Mouse (Mus musculus) kidney, embryonic 14.5 days (tissue): ENCODE results near the gene Sec1. TPM values are rescaled to one million over a fixed set of nuclear protein-coding genes. Genes with fewer than 3 reads are reported as not detected.

ENCODE experiments used
- ATAC-seq: fragments of 200-750 bp; cut with Nextera tagmentation; 2 replicates; pipeline ENCODE4 v1.8.0; 2017; ENCODE audit warnings: moderate number of reproducible peaks, mild to moderate bottlenecking, moderate TSS enrichment, moderate library complexity; ENCODE audit not compliant: low FRiP score, low TSS enrichment
- H3K27ac ChIP-seq: fragments of 300-500 bp; sonication (generic); 2 replicates; pipeline ENCODE4 v1.5.1; 2014; ENCODE audit warnings: low read depth, mild to moderate bottlenecking, low read length, moderate library complexity, mixed read lengths
- H3K27me3 ChIP-seq: fragments of 300-500 bp; sonication (generic); 2 replicates; pipeline ENCODE4 v1.6.1; 2014; ENCODE audit warnings: mild to moderate bottlenecking, low read length; ENCODE audit not compliant: control insufficient read depth, insufficient read depth
- H3K36me3 ChIP-seq: fragments of 300-500 bp; sonication (generic); 2 replicates; pipeline ENCODE4 v1.6.1; 2014; ENCODE audit warnings: low read length, mixed read lengths; ENCODE audit not compliant: control insufficient read depth, insufficient read depth
- H3K4me1 ChIP-seq: fragments of 300-500 bp; sonication (generic); 2 replicates; pipeline ENCODE4 v1.6.1; 2014; ENCODE audit warnings: low read length, mixed read lengths; ENCODE audit not compliant: control insufficient read depth, insufficient read depth
- H3K4me2 ChIP-seq: fragments of 300-500 bp; sonication (generic); replicated peaks from 2 replicates; pipeline ENCODE4 v1.6.1; 2014; ENCODE audit warnings: low read depth, mild to moderate bottlenecking, low read length
- H3K4me3 ChIP-seq: fragments of 300-500 bp; sonication (generic); 2 replicates; pipeline ENCODE4 v1.5.1; 2014; ENCODE audit warnings: mild to moderate bottlenecking, low read length
- H3K9ac ChIP-seq: fragments of 300-500 bp; sonication (generic); 2 replicates; pipeline ENCODE4 v1.6.1; 2014; ENCODE audit warnings: low read depth, mild to moderate bottlenecking, low read length, moderate library complexity
- H3K9me3 ChIP-seq: fragments of 300-500 bp; sonication (generic); 2 replicates; pipeline ENCODE4 v1.6.1; 2016; ENCODE audit warnings: low read length; ENCODE audit not compliant: control insufficient read depth
- WGBS: fragments of 180-500 bp; shearing (Covaris S2); extraction: QIAGEN DNeasy Blood & Tissue Kit; methylation state at CpG from one replicate; pipeline ENCODE4 v1.1.7; 2014; 5-methylcytosine and 5-hydroxymethylcytosine counted together
- polyA plus RNA-seq: library from polyadenylated mRNA; unstranded; fragments of >200 nt; fragmentation: Nextera tagmentation; extraction: Ambion mirVana; gene quantifications from 2 replicates; pipeline ENCODE4 v1.2.1, GENCODE M21; 2014

The Sec1 gene
- polyA plus RNA-seq, 1 experiment from 2014 or later = 0.28 TPM

DNA sequence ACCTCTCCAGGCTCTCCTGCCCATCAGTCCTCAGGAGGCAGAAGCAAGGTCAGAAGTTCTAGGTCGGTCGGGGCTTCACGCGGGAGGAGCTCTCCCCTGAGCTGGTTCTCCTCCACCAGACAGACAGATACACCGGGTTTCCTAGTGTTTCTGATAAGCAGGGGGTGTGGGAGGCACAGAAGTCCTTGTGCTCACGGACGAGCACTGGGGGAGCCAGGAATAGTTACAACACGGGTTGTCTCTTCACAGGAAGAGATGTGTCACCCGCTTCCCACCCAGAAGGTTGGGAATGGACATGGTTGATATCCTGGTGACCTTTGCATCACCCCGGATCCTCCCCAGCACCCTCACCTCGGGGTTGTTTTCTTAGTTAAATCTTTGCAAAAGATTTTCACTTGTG is 4.4 kb downstream of the Sec1 start:
- H3K36me3 ChIP-seq = no peaks in the 10 kb centered on the region
- ATAC-seq = no peak
- H3K4me2 ChIP-seq = no peak overlapping the region
- WGBS = 26% methylated on average over 11 of the region's 11 CpGs
- H3K4me3 ChIP-seq = no peak overlapping the region
- no peaks in the 10 kb centered on the region for H3K27me3 ChIP-seq
- no peak overlapping the region for H3K27ac ChIP-seq
- no peaks in the 10 kb centered on the region for H3K9me3 ChIP-seq
- H3K9ac ChIP-seq = no peak overlapping the region
- peaks cover 15% of the 10 kb centered on the region; the same call in 1 of the 2 replicates for H3K4me1 ChIP-seq

DNA sequence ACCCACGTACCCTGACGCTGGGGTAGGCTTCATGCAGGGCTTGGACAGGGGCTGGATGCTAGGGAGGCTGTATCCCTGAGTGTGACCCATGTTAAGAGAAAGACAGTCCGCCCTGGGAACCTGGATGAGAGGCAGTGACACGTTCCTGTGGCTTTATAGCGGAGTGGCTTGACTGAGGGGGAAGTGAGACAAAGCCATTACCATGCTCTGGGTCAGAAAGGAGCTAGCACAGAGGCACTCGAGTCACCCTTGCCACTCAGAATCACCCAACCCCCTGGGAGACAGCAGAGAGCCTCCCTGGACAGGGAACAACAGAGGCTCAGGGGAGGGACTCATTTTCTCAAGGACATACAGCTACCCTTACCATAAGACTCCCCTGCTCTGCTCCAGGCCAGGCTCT is 5.1 kb downstream of the Sec1 start:
- no peak overlapping the region for H3K4me2 ChIP-seq
- peaks cover 15% of the 10 kb centered on the region; the same call in 1 of the 2 replicates for H3K4me1 ChIP-seq
- no peak overlapping the region for H3K27ac ChIP-seq
- ATAC-seq = no peak
- H3K9me3 ChIP-seq = no peaks in the 10 kb centered on the region
- H3K36me3 ChIP-seq = no peaks in the 10 kb centered on the region
- H3K9ac ChIP-seq = peak overlapping the region; percentile 7; the same call in 1 of the 2 replicates
- no peaks in the 10 kb centered on the region for H3K27me3 ChIP-seq
- no peak overlapping the region for H3K4me3 ChIP-seq
- WGBS = 45% methylated on average over 6 of the region's 6 CpGs

DNA sequence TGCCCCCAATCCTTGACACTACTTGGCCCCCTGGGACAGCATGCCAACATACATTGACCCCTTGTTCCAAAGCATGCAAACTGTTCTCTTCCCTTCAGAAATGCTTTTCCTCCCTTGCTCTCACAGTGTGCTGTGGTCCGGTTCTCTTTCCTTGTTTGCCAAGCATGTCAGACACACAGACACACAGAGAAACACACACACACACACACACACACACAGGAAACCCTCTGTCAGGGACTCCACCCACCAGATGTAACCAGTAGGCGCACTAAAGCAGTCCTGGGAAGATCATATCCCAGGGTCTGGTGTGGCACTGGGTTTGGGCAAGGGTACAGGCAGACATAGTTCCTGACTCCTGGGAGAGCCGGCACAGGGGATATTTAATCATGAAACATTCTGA is 7.4 kb downstream of the Sec1 start:
- Histone ChIP-seq H3K9ac (no peak overlapping the region), H3K9me3 (no peaks in the 10 kb centered on the region), H3K27ac (no peak overlapping the region), H3K27me3 (no peaks in the 10 kb centered on the region), H3K4me3 (no peak overlapping the region), H3K36me3 (no peaks in the 10 kb centered on the region), H3K4me1 (peaks cover 24% of the 10 kb centered on the region), H3K4me2 (no peak overlapping the region)
- WGBS = 73% methylated on average over 3 of the region's 3 CpGs
- no peak for ATAC-seq

DNA sequence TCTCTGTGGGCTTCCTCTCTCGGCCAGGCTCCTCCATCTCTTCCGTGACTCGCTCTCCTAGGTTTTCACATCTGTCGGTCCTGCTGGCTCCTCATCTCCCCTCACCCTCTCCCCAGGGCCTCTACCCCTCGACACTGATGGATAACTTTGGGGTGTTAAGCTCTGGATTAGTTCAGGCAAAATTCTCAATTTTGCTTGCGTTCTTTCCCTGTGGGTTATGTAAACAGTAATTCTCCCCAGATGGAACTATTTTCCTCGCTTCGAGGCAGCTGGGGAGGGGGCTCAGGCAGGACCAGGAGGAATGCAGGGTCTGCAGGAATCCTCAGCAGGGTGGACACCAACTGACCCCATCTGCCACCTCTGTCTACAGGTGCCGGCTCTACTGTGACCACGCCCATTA is 8.4 kb downstream of the Sec1 start:
- WGBS = 44% methylated on average over 10 of the region's 10 CpGs
- Histone ChIP-seq H3K27ac (no peak overlapping the region), H3K9me3 (no peaks in the 10 kb centered on the region), H3K4me2 (no peak overlapping the region), H3K4me1 (peaks cover 24% of the 10 kb centered on the region), H3K27me3 (no peaks in the 10 kb centered on the region), H3K4me3 (no peak overlapping the region), H3K9ac (no peak overlapping the region), H3K36me3 (no peaks in the 10 kb centered on the region)
- no peak for ATAC-seq

DNA sequence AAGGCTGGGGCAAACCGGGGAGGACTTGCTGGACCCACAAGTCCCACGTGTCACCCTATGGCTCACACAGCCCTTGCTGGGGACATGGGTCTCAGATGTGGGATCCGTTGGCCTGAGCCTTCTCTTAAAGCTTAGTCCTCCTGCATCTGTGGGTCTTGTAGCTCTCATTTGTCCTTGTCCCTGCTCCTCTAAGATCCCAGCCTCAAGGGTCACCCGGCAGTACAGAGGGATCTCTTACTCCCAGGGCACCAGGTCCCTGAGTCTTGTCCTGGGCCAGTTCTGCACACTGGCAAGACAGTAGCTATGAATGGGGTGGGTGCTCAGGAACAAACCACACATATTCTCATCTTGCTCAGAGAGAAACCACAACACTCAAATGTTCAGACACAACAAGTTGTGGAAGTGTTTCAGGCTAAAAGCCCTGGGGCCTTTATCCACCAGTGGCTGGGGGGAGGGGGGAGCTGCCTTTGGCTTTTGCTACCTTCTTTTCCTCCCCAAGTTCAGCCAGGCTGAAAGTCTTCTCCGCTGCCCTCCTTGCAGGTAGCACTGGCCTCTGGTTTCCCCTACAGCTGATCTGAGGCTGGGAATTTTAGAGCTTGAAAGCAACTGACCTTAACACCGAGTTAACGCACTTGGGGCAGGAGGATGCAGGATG is 10.7 kb downstream of the Sec1 start, which contains the start of gene Ntn5:
Ntn5 (plus strand) TSS at position 627 of the 655 bp plus-strand sequence.
- H3K36me3 ChIP-seq = no peaks in the 10 kb centered on the region
- no peak for ATAC-seq
- H3K9ac ChIP-seq = 0 out of 2 replicates have a peak within 1 kb of the TSS, but pooled peaks have one; percentile 50
- no peaks in the 10 kb centered on the region for H3K27me3 ChIP-seq
- H3K4me3 ChIP-seq = no peak within 1 kb of the TSS
- WGBS = 64% methylated on average over 7 of the region's 7 CpGs
- H3K4me2 ChIP-seq = no peak within 1 kb of the TSS
- H3K27ac ChIP-seq = no peak within 1 kb of the TSS
- no peaks in the 10 kb centered on the region for H3K9me3 ChIP-seq
- peaks cover 18% of the 10 kb centered on the region for H3K4me1 ChIP-seq

DNA sequence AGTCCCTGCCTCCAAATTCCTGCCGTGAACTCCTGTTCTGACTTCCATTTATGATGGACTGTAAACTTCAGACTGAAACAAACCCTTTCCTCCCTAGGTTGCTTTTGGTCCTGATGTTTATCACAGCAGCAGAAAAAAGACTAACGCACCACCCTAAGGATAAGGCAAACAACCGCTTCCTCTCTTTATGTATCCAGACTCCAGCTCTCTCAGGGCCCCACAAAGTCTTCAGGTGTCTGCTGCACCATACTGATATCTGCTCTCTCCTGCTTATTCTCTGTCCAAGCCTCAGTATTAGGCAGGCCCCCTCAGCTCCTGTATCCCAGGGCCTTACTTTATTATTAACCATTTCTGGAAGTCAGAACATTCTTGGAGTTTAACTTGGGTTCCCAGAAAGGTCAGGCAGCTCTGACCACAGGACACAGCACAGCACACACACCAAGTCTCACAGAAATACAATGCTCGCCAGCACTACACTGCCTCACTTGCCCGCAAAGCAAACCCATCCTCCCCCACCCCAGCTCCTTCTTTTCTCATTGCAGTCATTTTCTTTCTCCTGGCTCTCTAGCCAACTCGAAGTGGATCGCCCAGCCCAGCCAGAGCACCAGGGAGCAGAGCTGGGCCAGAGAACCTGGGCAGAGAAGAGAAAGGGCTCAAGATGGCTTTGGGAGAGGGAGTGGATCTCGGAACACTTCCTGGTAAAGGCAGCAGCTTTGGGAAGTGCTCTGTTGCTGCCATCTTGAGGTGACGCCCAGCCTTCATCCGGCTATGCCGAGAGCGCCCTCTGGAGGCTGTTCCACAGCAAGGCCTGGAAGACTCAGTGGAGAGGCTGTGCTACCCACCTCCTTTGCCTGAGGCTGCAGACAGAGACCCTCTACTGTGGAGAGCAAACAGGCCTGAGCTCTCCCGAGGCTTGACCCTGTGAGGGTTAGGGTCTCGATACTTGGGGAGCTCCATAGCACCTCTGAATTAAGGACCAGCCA is 11.8 kb downstream of the Sec1 start:
- H3K9ac ChIP-seq = peak overlapping the region; percentile 50; the same call in 1 of the 2 replicates
- no peaks in the 10 kb centered on the region for H3K27me3 ChIP-seq
- H3K4me1 ChIP-seq = peaks cover 18% of the 10 kb centered on the region
- H3K4me3 ChIP-seq = peak overlapping the region; percentile 14; the same call in 1 of the 2 replicates
- ATAC-seq = peak; percentile 60
- H3K27ac ChIP-seq = peak overlapping the region; percentile 59
- 32% methylated on average over 14 of the region's 14 CpGs for WGBS
- no peaks in the 10 kb centered on the region for H3K9me3 ChIP-seq
- H3K4me2 ChIP-seq = peak overlapping the region; percentile 33; the same call in 1 of the 2 replicates
- no peaks in the 10 kb centered on the region for H3K36me3 ChIP-seq

DNA sequence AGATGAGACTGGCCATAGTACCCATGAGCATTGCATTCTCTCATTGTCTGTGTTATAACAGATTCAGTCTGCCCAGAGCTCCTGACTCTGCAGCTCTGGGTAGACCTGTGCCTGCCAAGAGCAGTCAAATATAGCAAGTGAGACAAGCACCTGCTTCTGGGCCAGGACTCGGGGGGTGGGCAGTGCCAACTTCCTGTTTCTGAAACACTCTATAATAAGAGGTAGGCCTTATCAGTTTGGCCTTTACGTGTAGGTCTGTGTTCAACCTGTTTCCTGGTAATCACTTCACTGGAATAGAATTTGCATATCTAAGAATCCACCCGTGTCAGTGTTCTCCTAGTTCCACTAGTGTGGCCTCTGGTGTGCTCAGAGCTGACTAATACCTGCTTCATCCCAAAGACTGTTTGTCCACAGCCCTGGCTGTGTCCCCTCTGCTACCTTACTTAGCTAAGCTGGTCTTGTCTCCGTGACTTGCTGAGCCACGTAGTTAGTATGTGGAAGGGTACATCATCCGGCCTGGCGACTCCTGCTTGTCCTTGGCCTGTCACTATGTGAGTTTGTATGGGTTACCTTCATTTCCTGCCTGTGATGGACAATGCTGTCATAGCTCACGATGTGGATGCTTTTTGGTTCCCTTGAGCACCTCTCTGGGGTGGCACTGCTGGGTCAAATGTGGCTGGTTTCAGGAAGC is 13.0 kb downstream of the Sec1 start:
- Histone ChIP-seq H3K9ac (no peak overlapping the region; the same call in 1 of the 2 replicates), H3K4me1 (peaks cover 13% of the 10 kb centered on the region), H3K4me3 (no peak overlapping the region), H3K27me3 (no peaks in the 10 kb centered on the region), H3K4me2 (no peak overlapping the region), H3K36me3 (no peaks in the 10 kb centered on the region), H3K27ac (no peak overlapping the region), H3K9me3 (no peaks in the 10 kb centered on the region)
- ATAC-seq = no peak
- 81% methylated on average over 8 of the region's 8 CpGs for WGBS

DNA sequence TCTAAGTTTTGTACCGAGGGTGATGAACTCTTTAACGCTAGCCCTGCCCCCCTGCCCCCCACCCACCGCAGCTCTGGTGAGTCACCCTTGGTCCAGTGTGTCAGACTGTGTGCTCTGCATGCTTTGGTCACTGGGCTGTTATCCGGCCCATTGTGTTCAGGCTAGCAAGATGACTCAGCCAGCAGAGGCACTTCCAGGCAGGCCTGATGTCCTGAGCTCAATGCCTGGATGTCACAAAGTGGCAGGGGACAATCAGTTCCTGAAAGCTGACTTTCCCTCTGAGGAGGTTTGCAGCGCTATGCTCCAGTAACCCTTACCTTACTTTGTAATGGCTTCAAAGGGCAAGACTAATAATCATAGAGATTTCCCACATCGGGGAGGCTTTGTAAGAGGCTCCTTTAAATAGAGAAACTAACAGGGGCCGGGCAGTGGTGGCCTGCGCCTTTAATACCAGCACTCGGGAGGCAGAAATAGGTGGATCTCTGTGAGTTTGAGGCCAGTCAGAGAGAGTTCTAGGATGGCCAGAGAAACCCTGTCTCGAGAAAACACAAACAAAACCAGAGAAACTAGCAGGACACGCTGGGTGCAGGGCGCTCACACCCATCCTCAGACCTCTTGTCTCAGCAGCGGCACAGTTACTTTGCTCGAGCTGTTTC is 14.1 kb downstream of the Sec1 start:
- Histone ChIP-seq H3K9ac (no peak overlapping the region), H3K27ac (0 out of 2 replicates have a peak overlapping the region, but pooled peaks have one; percentile 3), H3K4me1 (peaks cover 10% of the 10 kb centered on the region), H3K36me3 (no peaks in the 10 kb centered on the region), H3K9me3 (no peaks in the 10 kb centered on the region), H3K4me3 (no peak overlapping the region), H3K27me3 (no peaks in the 10 kb centered on the region), H3K4me2 (no peak overlapping the region)
- WGBS = 71% methylated on average over 14 of the region's 14 CpGs
- no peak for ATAC-seq
